Mouse (Mus musculus) CH12F3 (cell line): ENCODE data around the gene Npffr2.
"Not testable (repeated sequence)": the region's sequence is repeated elsewhere in the genome, so short reads cannot be mapped to it uniquely, and the experiment has no call there.

Source experiments
- in situ Hi-C: fragments of 300-500 bp; cut with MboI; formaldehyde crosslinking; loops from 2 replicates; pipeline ENCODE4 v1.14.3; 2020; ENCODE audit warnings: low sequenced_read_pairs

The Npffr2 gene

DNA sequence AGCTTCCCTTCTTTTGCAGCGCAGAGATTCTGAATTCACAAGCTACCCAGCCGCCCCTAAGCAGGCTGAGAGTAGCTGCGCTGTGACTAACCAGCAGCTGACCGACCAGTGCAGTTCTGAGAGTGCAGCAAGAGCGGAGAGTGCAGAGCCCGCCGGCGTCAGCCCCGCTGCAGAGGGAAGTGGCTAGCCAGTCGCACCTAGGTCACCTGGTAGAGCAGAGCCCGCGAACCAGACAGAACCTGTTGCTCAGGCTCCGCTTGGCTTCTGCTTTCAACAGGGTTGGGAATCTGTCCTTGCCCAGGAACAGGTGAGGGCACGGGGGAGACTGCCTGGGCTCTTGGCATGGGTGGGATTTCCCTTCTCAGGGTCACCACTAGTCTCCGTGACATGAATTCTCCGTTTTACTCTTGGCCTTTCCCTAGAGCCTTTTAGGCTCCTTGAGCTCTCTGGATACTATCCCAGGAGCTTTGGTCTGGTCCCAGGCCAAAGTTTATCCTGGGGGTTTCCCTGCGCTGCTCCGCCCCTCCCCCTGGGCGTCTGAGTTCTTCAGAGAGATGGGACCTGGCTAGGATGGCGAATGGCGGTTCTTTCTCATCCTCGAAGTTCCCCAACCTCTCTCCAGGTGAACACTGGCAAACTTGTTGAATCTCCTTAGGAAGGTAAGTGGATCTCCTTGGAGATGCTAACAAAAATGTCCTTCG is at the start of gene Npffr2:
Npffr2 (plus strand) TSS at position 552 of the 701 bp plus-strand sequence.
- in situ Hi-C loops = no loop called here

DNA sequence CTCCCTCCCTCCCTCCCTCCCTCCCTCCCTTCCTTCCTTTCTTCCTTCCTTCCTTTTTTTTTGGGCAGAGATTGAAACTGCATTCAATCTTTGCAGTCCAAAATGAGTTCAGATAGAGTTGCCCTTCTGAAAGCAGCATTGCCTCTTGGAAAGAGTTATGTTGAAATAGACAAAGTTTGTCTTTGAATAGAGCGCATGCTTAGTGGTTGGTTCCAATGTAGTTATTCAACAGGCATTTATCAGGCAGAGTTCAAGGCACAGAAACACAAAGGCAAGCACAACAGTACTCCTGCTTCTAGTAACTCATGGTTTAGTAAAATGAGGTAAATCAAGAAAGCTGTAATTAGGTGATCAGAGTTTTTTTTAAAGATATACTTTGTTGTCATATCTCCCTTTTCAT is 34.7 kb upstream of the Npffr2 start:
- in situ Hi-C loops = no loop called here

DNA sequence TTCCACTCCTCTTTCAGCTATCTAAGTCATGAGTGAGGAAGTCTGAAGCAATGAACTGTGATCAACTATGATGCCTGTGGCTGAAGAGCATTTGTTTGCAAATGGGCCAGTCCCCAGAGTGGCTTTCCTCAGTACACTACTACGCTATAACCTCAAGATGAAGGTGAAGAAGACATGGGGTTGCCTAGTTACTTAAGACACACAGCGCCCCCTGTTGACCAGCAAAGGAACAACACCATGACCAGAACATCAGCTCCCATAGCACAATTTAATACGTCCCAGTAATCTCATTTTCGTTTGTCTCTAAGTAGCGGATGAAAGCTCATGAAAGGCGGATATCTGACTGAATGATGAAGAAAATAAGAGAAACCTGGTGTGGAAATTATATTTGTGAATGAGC is 27.0 kb upstream of the Npffr2 start:
- in situ Hi-C loops = no loop called here

DNA sequence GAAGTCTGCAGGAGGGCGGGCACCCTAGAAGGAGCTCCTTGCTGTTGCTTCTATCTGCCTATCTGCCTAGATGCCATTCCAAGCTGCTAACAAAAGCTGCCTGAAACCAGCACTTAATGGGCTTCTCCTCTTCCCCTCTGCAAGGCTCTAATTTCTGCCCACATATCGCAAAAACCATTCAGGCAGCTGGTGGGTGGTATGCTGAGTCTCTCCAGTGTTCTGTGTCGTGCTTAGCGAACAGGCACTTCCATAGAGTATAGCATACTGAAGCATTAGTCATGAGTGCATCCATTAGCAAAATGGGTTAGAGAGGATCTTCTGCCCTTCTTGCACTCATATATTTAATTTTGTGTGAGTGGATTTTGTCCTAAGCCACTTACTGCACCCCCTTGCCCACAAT is 8.6 kb upstream of the Npffr2 start:
- in situ Hi-C loops = no loop called here

DNA sequence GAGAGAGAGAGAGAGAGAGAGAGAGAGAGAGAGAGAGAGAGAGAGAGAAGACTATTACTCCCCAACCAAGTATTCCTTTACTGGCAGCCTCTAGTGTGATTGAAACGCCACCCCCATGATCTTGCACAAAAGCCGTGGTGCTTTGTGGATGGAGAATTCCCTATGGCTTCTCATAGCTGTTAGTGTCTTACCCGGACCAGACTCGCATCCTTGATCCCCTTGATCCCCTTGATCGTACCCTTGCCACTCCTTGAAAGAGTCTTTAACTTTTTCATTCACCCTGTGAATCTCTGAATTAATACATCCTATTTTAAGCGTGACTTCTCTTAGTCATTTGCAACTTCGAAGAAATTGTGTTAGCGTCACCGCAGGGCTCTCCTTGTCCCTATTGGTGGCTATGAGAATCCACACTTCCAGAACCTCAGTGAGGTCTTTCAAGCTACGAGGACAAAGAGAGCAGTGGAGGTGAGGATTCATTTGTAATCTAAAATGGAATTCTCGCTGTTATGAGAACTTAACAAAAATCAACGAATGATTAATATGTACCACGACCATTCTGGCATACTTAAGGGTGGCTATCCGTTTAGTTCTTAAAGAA is 949 bp upstream of the Npffr2 start:
- in situ Hi-C loops = no loop called here

DNA sequence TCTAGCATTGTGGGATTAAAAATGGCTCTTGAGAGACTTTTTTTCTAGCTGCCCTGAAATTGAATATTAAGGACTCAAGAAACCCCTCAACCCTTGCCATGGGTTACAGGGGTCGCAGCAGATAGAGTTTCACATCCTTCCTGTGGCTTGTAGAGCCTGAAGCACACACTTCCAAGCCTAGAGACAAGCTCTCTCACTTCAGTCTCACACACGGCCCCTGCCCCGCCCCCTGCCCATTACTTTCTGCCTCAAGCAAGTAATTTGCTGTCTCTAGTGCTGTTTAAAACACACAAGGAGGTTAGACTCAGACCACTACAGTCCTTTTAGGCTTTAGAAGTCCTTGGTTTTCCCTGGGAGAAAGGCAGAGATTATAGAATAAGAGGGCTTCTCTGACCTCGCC is 1.7 kb downstream of the Npffr2 start:
- in situ Hi-C loops = no loop called here

DNA sequence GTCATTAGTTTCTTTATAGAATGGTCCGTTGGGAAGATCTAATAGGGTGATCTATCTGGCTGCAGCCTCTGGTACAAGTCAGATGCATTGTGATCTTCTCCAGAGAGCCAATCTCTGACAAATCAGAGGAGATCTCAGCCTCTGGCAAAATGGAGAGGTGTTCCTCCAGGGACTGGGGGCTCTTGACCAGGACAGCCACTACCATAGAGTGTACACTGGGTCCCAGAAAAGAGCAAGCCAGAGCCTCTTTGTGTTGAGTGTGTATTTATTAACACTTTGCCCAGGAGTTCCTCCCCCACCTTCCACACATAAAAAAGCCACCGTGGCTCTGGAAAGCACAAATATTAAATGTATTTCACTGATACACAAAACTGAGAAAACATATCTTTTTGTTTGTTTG is 2.2 kb downstream of the Npffr2 start:
- in situ Hi-C loops = no loop called here

DNA sequence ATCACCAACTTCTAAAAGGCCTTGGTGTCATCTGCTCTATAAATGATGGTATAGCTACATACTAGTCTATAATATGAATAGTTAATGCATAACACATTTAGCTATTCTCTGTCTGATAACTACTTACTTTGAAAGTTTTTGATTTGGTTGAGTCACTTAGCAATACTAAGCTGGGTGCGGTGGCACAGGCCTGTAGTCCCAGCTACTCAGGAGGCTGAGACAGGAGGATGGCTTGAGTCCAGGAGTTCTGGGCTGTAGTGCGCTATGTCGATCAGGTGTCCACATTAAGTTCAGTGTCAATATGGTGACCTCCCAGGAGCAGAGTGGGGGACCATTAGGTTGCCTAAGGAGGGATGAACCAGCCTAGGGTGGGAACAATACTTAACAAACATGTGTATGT is 8.8 kb downstream of the Npffr2 start:
- in situ Hi-C loops = no loop called here

DNA sequence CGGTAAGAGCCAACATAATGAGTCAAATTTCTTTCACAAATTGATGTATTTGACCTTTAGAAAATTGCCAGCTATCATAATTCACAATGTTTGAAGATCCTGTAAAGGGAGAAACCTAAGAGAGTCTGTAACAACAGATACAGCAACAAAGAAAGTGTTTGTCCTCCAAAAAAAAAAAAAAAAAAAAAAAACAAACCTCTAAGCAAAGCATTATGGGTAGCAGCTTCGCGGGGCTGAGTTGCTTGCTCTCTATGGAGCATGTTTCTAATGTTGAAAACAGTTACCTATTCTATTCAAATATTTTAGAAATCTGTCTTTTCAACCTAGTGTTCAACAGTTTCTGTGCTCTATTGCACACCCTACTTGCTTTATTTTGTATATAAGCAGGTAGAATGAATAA is 15.2 kb downstream of the Npffr2 start:
- in situ Hi-C loops = no loop called here

DNA sequence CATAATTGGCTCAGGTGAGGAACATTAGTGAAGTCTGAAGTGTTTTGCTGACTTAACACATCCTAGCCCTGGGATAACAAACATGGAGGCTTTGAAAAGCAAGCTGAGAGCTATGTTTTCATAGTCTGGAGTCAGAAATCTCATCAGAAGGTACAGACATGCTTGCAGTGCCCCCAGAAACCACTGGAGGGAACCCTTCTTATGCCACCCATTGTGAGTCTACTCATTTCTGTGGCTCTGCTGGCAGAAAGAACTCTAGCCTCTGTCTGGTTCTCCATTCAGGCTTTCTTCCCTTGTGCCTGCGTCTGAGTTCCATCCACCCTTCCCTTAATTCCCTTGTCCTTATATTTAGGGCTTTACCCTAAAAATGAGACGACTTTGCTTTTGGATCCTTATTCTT is 16.2 kb downstream of the Npffr2 start:
- in situ Hi-C loops = no loop called here

DNA sequence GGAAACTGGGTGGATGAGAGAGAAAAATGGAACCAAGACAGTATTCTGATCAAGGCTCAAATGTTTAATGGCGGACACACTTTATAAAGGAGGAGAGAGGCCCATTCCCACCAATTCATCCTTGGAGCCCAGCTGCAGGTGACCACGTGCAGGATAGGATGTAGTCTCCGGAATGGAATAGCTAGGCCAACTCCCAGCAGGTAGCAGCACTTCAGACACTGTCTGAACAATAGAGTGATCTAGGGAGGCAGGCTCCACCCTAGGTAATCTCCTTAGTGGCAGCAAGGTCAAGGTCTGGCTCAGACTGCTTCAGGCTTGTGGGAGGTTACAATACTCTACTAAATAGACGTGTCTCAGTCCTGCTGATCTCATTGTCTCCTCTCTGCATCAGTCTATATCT is 31.9 kb downstream of the Npffr2 start:
- in situ Hi-C loops = not testable (repeated sequence)

DNA sequence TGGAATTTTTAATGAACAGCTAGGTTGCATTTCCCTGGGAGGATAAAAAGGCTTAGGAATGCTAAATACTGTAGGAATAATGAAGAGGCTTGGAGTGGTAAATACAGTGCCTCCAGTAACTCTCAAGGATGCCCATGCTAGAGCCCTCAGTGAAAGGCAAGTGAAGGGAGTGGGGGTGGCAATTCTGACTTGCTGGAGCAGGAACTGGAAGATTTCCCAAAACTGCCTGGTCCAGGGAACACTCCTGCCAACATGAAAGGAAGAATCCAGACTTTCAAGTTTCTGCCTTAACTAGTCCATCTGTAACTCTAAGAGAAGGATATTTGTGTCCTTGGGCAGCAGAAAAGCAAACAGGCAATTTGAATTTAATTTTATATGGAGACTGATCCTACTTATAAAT is 34.2 kb downstream of the Npffr2 start:
- in situ Hi-C loops = no loop called here

DNA sequence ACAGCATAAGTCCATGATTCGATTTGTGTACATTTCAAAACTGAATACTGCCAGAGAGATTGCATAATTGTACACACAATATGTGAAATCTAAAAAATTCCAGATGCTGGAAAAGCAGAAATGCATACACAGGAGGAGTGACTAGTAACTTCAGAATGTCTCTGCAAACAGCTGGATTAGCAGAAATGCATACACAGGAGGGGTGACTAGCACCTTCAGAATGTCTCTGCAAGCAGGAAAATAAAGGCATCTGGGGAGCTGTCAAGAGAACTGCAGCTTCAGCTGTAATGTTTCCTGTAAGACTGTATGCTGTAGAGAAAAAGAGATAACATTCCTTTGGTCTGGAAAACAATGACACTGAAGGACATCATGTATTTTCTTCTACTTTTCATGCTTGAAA is 51.4 kb downstream of the Npffr2 start:
- in situ Hi-C loops = no loop called here

DNA sequence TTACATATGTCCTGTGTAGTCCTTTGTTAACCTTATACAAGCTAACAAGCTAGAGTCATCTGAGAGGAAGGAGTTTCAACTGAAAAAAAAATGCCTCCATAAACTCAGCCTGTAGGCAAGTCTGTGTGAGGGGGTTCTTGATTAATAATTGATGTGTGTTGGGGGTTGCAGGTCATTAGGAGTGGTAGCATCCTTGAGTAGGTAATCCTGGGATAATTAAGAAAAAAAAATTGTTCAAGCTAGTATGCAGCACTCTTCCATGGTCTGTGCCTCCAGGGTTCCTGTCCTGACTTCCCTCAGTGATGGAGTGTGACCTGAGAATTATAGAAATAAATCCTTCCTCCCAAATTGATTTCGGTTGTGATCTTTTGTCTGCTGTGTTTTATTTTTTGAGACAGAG is 52.0 kb downstream of the Npffr2 start:
- in situ Hi-C loops = no loop called here

DNA sequence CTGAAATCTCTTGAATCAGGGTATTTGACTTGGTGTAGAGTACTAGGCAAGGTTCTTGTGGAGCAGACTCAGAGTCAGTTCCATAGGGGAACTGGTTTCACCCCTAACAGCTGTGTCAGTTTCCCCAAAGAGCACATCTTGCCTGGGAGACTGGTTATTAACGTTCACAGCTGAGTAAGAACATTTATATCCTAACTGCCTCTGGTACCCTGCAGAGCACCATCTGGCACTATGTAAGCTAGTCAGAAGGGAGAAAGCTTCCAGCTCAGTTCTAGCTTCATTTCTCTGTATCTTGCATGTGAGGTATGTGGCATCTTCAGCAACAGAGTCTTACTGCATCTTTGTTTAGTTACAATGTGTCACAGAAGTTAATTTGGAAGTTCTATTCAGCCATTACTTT is 53.9 kb downstream of the Npffr2 start:
- in situ Hi-C loops = no loop called here

DNA sequence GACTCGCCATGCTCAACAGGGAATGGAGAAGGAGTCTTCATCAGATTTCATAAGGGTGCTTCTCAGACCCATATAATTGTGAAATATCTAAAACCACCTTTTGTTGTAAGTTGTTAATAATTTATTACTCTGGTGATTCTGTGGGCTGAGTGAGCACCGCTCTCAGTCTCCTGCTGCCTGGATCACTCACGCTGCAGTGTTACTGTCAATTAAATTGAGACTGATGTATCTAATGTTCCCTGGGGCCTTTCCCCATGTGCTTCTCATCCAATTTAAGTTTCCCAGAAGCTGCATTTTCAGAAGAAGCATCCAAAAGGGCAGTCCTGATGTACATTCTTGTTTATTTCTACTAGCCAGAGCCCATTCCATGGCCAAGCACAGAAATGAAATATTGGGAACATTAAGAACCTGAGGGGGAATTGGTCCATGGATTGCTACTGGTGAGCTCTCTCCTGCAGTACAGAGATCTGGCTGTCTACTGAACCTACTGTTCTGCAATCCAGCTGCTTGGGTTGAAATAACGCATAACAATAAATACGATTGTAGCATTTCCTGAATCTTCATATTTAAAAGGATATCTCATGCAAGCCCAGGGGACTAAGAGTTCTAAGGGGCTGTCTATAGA is 54.6 kb downstream of the Npffr2 start:
- in situ Hi-C loops = no loop called here

DNA sequence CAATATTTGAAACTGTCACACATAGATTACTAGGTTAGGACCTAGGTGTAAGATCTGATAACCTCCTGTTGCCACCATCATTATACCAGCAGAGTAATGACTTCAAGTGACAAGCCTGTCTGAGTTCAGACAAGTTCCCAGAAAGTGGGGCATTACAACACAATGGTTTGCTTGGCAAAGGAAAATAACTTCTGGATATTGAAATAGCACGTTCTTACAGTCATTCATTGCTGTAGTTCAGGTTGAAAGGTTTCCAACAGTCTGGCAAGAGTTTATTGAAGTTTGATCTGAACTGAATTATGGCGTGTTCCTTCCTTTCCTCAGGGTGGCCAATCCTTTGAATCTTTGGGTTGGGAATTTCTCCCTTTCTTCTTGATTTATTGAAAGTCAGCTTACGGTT is 57.8 kb downstream of the Npffr2 start:
- in situ Hi-C loops = no loop called here

DNA sequence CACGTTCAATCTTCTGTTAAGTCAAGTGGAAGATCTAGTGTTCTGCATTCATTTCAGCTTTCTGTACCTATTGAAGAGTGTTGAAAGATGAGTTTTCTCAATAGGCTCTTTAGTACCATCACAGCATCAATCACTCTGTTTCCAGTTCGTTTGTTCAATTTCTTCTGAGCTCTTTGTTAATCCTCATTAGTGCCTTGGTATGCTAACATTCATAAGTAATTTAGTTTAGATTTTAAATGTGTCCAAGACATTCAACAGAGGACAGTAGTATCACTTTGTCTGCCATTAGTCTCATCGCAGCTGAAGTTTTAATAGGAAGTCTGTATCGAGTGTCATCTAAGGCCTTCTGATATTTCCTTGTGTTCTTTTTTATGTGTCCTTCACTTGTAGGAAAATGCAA is 65.1 kb downstream of the Npffr2 start:
- in situ Hi-C loops = no loop called here

DNA sequence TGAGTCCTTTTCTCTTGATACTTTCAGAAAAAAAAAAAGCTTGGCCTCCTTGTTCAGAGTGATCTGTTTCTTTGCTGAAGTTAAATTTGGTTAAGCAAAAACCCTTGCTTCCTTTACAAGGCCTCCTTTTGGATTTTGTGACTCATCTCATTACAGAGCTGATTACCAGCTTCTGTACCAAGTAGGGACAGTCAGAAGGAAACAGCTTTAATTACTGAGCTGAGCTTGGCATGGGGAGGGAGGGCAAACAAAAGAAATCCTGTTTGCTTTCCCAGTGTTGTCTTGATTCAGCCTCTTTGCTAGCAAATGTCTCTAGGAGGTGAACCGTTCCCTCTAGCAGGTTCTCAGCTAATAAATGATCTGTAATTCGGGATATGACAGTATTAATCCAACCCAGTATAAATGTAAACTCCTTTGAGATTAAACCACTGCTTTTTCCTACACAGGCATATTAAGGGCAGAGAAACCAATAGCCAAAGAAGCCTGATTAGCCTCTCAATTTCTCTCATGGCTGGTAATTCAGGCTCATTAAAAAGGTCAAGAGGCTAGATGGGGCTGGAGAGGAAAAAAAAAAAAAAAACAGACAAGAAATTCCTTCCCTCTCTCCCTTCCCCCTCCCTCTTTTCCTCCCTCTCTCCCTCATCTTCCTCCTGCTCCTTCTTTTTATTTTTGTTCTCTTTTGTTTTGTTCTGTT is 84.2 kb downstream of the Npffr2 start:
- in situ Hi-C loops = no loop called here

DNA sequence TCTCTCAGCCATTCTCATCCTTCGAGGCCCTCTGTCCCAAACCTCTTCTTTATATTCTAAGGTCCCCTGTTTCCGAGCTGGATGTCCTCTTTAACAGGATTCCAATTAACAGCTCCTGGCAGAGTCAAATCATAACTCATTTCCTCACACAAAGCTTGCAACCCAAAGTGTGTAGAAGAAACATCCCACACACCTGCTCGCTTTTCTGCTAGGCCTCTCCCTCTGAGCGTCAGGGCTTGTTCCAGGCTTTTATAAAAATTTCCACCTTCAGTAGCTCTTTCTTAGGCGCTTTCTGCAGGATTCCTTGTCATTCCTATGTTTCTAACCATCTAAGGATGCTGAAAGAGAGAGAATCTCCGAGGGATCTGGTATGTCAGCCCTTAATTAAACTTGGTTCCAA is 85.0 kb downstream of the Npffr2 start:
- in situ Hi-C loops = no loop called here

DNA sequence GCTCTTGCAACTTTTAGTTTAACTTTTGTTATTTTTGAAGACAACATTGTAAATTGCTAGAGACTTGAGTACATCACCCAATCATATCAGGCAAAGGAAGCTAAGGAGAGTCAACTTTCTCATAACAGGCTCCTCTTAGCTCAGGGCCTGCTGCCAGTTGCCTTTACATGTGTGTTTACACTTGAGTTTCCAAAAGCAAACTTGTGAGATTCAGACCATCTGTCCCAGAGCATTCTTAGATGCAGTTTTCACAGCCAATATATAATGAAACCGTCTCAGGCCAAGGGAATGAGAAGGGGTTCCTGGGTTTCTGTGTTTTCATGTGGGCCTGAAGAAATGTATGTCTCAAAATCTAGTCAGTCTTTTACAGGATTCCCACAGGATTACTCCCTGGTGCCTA is 104.4 kb downstream of the Npffr2 start:
- in situ Hi-C loops = no loop called here
